Mouse (Mus musculus) heart, postnatal 14 days (tissue): ENCODE measurements at regions not wholly inside any gene's neighbourhood (a gene's known extent, or its start where the extent isn't known, plus 50 kb on each side); places are given as distances from the start of the nearest gene placed in this dataset.

ENCODE experiments used
- DNase-seq, 2 experiments: peaks; one replicate each; pipeline ENCODE4 v3.0.0; 2021 to 2022
- intact Hi-C: fragments of 180-260 bp; cut with DNase I; formaldehyde crosslinking; loops from one replicate; pipeline ENCODE4 v1.15.1; 2025

GRCm38 (mm10) chr8:126667721-126668656 is 74.2 kb upstream of the Irf2bp2 start:
- peak; percentile 85 to 90 for DNase-seq
- intact Hi-C loops, result loop anchor here (1.0 to 5.0 kb wide), 7 partner anchors 68 to 249 kb away; no protein-coding TSS in a partner anchor

GRCm38 (mm10) chr8:126667086-126667720 is 73.4 kb upstream of the Irf2bp2 start:
- DNase-seq, result no peak
- intact Hi-C loops, result loop anchor here (2.0 to 5.0 kb wide), 6 partner anchors 120 to 250 kb away; no protein-coding TSS in a partner anchor

- DNase-seq, result peak; percentile 100
- intact Hi-C loops, result loop anchor here (1.0 to 5.0 kb wide), 7 partner anchors 70 to 251 kb away; no protein-coding TSS in a partner anchor
These were observed 72.7 kb upstream of the Irf2bp2 start for GRCm38 (mm10) chr8:126666327-126667085.

- DNase-seq, result peak; percentile 58 to 62
- intact Hi-C loops, result loop anchor here (1.0 to 5.0 kb wide), 7 partner anchors 69 to 252 kb away; no protein-coding TSS in a partner anchor
These were observed 71.9 kb upstream of the Irf2bp2 start for GRCm38 (mm10) chr8:126665581-126666241.

- DNase-seq, result no peak
- intact Hi-C loops, result loop anchor here (5.0 kb wide), 4 partner anchors 122 to 252 kb away; no protein-coding TSS in a partner anchor
These were observed 71.1 kb upstream of the Irf2bp2 start for GRCm38 (mm10) chr8:126664891-126665290.

- intact Hi-C loops, result no loop called here
- DNase-seq, result peak in 1 of 2 experiments; percentile 33
These were observed 69.3 kb upstream of the Irf2bp2 start for GRCm38 (mm10) chr8:126662797-126663784.

- intact Hi-C loops, result no loop called here
- DNase-seq, result no peak
These were observed 68.4 kb upstream of the Irf2bp2 start for GRCm38 (mm10) chr8:126662151-126662550.

- intact Hi-C loops, result no loop called here
- DNase-seq, result peak in 1 of 2 experiments; percentile 55
These were observed 67.8 kb upstream of the Irf2bp2 start for GRCm38 (mm10) chr8:126661511-126662142.

- peak in 1 of 2 experiments; percentile 37 for DNase-seq
- intact Hi-C loops, result no loop called here
These were observed 67.0 kb upstream of the Irf2bp2 start for GRCm38 (mm10) chr8:126660658-126661316.

GRCm38 (mm10) chr8:126659691-126660657 is 66.2 kb upstream of the Irf2bp2 start:
- DNase-seq, result peak; percentile 47 to 54

GRCm38 (mm10) chr8:126657546-126657945 is 63.8 kb upstream of the Irf2bp2 start:
- no peak for DNase-seq
- intact Hi-C loops, result loop anchor here (5.0 kb wide), 1 partner anchor 40 kb away; no protein-coding TSS in a partner anchor

More at GRCm38 (mm10) chr8:126659691-126660657, 66.2 kb upstream of the Irf2bp2 start:
- intact Hi-C loops, result loop anchor here (5.0 kb wide), 1 partner anchor 43 kb away; no protein-coding TSS in a partner anchor

GRCm38 (mm10) chr8:126656554-126657260 is 62.9 kb upstream of the Irf2bp2 start:
- no peak for DNase-seq
- intact Hi-C loops, result loop anchor here (5.0 kb wide), 1 partner anchor 39 kb away; no protein-coding TSS in a partner anchor

- no peak for DNase-seq
- intact Hi-C loops, result loop anchor here (5.0 kb wide), 1 partner anchor 38 kb away; no protein-coding TSS in a partner anchor
These were observed 61.8 kb upstream of the Irf2bp2 start for GRCm38 (mm10) chr8:126655565-126655964.

- intact Hi-C loops, result no loop called here
These were observed 60.6 kb upstream of the Irf2bp2 start for GRCm38 (mm10) chr8:126654353-126654752.

GRCm38 (mm10) chr8:126652151-126652550 is 58.4 kb upstream of the Irf2bp2 start:
- intact Hi-C loops, result no loop called here
- DNase-seq, result no peak

More at GRCm38 (mm10) chr8:126654353-126654752, 60.6 kb upstream of the Irf2bp2 start:
- no peak for DNase-seq
